Mouse (Mus musculus) thymus, postnatal 10 days (tissue): ENCODE data around the gene Matn4.

Experiments
- DNase-seq, 2 experiments: peaks; one replicate each; pipeline ENCODE4 v3.0.0; 2021; ENCODE audit warnings: low spot score in 2 of 2

Matn4 gene

DNA sequence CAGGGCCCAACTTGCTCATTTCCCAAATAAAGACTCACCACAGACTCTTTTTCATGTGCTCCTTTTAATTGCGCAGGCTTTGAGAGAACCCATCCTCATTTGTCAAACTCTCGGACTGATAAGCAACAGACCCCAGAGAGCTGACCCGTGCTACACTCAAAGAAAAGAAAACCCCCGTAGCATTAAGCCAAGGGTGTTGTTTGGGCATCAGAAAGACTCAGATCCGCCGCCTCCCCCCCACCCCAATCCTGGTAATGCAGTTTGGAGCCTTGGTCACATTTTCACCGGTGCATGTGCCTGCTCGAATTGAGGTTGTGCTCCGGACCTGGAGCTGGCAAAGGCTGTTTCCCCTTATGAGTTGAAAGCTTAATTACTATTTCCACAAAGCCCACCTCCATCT is at the start of gene Matn4:
TSS of gene Matn4 (minus strand) at position 101 of the 400 bp plus-strand sequence.
- DNase-seq: no peak

DNA sequence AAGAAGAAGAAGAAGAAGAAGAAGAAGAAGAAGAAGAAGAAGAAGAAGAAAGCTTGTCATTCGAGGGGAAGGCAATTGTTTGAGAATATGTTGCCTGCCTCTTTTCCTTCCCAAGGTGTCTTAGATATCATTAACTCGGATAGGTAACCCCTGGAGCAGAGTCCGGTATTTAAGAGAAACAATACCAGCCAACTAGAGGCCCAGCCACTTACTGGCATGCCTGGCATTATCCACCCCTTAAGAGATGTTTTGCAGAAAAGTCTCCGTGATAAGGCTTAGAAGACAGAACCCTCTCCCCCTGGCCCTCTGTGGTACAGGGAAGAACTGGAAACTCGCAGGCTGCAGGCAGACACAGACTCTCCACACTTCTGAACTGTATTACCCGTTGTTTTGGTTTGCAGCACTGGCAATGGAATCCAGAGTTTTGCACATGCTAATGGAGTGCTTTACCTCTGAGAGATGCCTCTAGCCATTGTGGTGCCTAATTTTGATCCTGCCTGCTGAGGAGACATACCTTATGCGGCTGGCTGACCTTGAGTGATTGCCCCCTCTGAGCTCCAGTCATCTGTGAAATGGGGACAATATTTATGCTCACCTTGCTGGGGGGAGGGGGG is 49.0 kb upstream of the Matn4 start:
- no peak for DNase-seq

DNA sequence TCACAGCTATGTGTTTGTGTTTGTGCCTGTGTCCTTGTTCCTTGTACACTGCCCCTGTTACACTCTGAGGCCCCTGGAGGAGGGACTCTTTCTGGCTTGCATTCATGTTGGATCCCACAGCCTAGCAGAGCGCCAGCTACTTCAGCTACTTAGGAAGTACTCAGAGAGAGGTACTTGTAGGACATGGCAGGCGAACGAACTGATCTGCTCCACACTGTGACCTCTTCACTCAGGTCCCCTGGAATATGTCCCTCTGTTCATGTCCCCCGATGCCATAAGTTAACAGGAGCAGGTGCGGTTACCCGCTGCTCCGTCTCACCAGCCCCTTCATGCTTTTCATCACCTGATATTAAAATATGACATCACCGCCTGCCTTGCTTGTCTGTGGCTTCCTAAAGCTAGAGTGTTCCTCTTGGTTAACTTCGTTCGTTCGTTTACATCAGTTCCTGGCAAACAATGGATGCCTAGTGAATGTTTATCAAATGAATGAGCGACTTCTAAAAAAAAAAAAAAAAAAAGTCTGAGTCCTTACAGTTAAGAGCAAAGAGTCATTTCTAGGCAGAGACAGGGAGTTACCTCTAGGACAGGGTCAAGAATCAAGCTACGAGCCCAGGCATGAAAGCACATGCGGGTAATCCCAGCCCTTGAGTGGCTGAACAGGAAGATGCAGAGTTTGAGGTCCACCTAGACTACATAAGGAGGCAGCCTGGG is 48.2 kb upstream of the Matn4 start:
- no peak for DNase-seq

DNA sequence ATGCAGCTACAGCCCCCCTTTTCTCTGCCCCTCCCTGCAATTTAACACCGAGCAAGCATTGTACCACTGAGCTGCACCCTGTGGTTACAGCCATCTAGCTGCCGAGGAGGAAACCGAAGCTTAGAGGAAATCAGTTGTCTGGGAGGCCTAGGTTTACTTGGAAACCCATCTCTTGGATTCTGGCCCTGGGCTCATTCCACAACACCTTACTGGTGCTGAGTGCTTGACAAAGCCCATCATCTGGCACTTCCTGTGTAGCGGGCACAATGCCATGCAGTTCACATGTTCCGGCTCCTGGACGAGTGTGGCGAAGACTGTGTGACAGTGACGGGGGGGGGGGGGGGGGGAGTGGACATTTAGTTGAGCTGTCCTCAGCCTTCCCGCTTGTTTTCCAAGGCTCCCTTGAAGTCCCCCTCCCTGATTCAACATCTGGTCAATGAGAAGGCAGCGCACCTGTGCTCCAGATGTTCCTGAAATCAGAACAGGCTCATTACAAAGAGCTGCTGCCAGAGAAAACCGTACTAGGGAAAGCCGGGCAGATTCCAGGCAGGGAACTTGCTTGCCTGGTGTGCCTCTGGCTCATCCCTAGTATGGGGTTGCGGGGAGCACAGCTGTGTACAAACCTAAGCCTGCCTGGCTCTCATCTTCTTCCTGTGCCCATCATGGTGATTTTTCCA is 47.2 kb upstream of the Matn4 start:
- no peak for DNase-seq

DNA sequence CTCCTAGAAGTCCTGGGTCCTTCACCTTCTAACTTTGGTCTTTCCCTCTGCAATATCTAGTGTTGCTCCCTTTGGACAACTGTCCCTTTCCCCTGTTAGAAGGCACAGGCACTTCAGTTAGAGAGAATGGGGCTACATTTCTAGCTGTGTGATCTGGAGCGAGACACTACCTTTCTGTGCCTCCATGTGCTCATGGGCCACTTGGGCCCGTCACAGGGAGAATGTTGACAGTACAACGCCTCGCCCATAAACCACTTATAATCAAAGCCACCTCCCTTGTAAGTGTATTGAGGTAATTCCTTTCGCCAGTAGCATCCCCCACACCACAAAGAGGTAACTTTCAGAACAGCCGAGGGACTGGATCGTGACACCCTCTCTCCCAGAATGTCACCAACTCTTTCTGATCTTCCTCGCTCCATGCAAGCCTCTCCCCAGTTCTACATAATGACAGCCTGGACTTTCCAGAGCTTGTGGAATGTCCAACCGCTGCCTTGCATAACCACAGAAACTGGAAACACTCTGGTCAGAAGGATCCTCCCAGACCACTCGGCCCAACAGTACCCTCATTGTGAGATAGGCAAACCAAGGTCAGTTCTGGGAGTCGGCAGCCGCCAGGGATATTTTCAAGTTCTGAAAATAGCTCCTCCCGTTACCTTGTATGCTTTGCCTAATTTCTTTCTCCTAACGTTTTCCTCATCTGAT is 44.5 kb upstream of the Matn4 start:
- no peak for DNase-seq

DNA sequence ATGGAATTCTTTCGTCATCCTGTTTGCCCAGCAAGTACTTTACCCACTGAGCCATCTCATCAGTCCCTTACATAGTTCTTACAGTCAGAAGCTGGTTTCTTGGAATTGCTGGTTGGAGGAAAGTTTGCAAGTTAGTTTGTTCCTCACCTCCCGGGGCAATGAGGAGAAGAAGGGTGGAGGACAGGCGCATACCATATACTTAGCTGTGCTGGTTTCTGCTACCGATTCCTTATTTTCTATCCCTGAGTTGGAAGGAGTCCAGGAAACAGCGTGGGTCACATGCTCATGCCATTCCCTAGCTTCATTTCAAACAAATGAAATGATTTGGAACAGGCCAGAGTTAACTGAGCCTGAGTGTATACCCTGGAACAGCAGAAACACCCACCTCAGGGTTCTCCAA is 44.0 kb upstream of the Matn4 start:
- no peak for DNase-seq

DNA sequence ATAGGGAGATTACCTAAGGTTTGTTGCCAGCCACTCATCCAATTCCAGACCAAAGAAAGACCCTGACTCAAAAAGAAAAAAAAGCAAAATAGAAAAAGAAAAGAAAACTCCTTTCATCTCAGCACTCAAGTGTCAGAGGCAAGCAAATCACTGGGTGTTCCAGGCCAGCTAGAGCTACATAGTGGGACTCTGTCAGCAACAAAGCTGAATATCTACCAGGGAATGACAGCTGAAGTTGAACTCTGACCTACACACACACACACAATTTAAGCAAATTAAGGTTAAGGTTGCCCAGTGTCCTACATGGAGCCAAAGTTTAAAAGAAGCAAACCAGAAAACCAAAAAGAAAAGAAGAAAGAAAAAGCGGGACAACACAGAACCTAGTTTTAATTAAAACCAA is 43.2 kb upstream of the Matn4 start:
- no peak for DNase-seq

DNA sequence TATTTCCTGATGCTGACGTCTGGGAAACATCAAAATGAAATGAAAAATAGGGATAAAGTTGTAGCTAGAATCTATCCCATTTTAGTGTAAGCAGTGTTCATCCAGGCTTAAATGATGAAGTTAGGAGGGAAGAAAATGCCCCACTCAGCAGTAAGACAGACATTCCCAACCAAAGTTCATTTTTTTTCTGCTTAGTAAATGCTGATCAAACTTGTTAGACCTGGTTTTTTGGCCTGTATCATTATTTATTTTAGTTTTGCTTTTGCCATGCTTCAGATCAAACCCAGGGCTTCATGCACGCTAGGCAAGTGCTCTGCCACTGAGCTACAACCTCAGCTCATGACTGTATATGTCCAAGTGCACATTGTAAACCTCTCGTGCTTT is 41.1 kb upstream of the Matn4 start:
- no peak for DNase-seq

DNA sequence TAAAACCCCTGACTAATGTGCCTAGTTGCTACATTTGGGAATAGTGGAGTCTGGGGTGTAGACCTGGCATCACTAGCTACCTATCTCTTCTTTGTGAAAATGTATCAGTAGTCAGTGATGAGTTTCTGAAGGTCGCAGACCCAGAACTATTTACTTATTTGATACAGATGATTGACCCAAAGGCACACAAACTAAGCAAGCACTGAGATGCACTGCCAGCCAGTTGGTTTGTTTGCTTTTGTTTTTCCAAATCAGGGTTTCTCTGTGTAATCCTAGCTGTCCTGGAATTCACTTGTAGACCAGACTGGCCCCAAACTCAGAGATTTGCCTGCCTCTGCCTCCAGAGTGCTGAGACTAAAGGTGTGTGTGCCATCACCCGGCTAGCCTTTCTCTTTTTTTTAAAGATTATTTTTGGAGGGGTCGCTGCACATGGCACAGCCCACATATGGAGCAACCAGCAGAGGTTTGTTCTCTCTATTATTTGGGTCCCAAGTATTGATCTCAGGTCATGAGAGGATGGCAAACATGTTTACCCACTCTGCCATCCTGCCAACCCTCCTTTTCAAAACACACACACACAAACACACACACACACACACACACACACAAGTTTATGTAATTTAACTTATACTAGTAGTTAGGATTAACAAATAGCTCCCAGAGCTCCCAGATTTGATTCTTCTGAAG is 40.6 kb upstream of the Matn4 start:
- no peak for DNase-seq

DNA sequence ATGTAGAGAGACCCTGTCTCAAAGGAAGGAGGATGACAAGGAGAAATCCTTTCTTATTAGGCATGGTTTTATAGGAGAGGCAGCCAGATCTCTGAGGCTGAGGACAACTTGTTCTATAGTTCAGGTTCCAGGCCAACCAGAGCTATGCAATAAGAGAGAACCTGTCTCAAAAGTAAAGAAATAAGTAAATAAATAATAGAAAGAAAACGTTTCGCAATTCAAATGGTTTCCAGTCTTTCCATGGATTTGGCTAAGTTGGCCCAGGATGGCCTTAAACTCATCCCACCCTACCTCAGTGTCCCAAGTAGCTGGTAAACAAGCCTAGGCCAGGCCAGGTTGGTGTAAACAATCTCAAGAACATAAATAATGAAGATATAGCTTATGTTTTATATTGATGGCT is 39.7 kb upstream of the Matn4 start:
- no peak for DNase-seq

DNA sequence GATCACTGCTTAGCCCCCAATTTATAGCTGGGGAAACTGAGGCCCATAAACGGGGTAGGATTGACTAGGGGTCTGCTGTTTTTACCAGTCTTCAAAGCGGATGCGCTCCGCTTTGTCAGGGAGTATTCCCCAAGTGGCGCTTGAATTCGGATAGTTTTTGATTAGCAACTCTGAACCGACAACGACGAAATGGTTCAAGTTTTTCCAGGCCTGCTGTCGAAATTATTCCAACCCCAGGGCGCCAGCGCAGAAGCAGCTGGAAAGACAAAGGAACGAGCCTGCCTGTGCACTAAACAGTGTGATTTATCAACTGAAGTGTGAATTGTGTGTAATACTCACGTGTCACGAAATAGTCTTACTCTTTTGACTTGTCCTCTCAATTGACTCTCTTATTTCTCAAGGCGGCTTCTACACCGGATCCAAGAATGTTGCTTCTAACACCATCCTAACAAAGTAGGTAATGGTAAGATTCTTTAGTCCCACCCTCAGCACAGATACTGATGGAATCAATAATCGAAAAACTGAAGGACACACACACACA is 38.6 kb upstream of the Matn4 start, which contains the start of gene Sdc4:
TSS of gene Sdc4 (minus strand) at position 428 of the 541 bp plus-strand sequence.
- DNase-seq: no peak

DNA sequence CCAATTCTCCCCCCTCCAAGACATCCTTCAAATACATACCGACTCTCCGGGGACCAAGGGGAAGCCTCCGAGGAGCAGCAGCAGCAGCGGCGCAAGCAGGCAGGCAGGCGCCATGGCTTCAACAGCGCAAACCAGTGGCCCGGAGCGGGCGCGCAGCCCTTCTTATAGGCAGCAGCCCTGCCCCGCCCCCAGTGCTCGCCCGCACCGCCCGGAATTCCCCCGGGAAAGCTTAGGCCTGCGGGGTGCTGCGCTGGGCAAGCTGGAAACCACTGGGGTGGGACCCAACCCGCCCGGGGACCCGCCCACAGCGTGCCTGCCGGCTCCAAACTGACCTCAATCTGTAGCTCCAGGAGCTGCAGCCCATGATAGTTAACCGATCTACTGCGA is 38.1 kb upstream of the Matn4 start:
- peak; percentile 30 to 52 for DNase-seq

DNA sequence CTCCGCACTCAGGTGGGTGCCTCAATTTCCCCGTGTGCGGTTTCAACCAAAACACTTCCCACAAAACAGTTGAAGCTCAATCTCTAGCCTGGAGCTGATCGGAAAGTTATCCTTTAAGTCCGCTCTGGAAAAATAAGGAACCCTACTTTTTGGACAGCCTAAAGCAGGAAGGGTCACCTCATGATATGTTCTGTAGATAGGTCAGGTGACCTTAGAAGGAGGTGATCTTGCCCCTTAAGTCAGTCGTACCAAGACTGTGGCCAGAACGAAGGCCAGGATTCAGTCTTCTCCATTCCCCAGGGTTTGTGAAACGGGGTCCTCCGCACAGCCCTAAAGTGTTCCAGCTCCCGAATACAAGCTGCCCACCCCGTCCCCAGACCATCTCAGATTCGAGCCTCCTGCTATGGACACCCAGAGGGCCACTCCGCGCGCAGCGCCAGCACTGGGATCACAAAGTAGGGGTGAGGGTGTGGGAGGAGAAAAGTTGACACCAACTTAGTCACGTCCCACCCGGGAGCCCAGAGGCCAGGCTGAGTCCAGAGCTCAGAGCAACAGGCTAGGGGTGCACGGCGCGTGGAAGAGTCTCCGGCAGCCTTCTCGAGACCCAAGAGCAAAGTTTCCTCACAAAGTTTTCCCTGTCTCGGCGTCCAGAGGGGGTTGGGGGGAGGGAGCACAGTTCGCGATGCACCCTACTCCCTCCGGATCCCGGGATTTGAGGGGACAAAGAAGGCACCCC is 37.5 kb upstream of the Matn4 start:
- DNase-seq: no peak

DNA sequence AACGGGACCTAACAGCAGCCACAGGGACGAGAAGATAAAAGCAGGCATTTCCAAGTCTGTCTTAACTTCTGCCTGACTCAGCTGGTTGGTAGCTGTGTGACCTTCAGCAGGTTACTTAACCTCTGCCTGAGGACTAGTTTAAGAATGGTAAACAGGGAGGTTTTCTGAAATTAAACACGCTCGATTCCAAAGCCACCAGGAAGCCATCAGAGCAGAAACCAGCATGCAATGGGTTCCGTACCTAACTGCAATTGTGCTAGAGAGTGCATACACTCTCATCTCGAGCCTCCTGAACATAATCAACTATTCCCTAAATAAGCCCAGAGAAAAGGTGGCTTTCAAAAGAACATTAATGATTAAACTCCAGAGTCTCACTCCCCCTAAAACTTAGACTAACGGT is 36.8 kb upstream of the Matn4 start:
- no peak for DNase-seq

DNA sequence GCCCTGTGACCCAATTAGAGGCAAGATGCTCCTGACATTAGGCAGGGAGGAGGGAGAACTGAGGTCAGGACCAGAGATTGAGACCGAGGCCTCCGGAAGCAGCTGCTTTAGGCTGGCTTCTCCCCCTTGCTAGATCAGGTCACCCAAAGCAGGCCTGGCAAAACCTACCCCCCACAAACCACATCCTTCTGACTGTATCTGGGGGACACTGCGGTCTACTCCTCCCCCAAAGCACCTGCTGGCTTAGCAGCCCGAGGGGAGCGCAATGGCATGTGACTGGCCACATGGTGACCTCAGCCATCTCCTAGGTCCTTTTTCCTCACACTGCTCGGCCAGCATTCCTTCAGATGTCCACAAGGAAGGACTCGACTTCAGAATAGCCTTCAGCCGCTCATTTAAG is 36.2 kb upstream of the Matn4 start:
- DNase-seq: peak; percentile 49 to 54

DNA sequence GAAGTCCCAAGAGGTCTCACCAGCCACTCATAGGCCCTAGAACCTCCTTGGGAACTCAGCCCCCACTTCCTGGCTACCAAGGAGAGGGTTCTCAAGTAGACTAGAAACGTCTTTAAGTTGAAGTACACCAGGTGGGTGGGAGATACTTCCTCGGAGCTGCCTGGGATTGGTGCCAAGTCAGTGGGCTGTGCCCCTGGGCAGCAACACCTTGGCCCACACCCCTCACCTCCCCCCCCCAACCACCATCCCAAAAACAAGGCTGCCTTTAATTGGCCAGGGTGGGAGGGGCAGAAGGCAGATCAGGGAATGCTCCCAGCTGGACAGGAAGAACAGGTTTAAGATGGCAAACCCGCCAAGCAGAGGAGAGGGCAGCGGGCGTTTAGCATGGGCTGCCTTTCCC is 35.4 kb upstream of the Matn4 start:
- DNase-seq: no peak

DNA sequence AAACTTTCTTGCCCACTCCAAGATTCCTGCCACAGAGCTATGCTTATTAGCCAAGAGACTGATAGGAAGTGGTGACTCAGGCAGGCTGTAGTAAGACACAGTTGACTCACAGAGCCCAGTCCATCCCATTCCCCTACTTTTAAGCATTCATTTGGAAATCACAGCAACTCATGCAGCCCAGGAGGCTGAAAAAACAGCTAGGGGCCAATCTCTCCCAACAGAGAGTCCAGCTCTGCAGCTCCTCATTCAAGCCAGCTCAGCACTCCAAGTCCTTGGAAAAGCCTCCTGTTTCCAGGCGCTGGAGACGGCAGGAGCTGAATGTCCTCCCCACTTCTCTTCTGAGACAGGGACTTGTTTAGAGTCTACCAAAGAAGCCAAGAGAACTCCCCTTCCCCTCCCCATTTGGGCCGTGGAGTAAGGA is 34.1 kb upstream of the Matn4 start:
- DNase-seq: no peak

DNA sequence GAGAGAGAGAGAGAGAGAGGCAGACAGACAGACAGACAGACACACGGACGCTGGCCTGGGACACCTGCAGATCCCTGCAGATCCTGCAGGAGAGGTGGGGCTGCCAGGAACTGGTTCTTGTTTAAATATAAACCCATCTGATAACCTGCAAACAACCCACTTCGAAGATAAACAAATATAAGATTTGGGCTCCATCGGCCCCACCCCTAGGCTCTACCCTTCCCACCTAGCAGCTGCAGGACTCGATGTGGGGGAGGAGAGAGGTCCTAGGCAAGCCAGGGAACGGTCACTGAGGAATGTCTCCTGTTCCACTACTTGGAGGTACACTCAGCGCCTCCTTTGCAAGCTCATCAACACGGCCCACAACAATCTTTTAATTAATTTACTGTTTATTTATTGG is 33.3 kb upstream of the Matn4 start:
- DNase-seq: no peak

DNA sequence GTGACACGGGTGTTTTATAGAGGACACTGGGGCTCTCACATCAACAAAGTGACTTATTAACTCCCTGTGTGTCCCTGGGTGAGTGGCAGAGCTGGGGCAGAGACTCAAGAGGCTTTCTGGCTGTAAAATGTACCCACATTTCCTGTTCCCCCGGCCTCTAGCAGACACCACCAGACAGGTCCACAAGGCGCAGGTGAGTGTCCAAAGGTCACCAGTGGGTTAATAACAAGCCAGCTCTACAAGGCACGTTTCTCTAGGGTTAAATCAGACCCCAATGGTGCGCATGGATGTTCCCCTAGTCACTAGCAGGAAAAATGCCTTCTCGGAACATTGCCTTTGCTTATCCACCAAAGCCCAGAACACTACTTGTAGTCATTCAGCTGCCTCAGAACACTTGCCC is 32.8 kb upstream of the Matn4 start:
- no peak for DNase-seq

DNA sequence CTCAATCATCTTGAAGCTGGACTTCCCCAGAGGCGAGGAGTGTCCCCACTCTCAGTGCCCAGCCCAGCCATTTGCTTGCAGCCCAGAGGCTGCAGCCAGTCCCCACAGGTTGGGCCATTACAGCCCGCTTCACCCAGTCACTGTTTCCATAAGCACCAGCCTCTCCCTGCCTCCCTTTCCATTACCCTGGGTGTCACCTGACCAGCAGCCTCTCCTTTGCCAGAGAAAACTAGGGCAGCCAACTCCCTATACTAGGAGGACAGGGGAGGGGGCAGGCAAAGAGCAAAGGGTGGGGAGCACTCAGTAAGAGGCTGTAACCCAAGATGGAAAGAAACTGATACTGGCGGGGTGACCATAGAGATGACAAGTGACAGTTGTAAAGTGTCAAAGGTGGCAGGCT is 32.0 kb upstream of the Matn4 start:
- DNase-seq: no peak
